Mouse (Mus musculus): ENCODE measurements around the gene Dot1l. TPM values are rescaled to one million over a fixed set of nuclear protein-coding genes. Genes with fewer than 3 reads are reported as not detected.

Gene Dot1l
- polyA plus RNA-seq (2014; fragmentation: Nextera tagmentation; extraction: Ambion mirVana) = 34.5 and 34.9 TPM in 2 replicates

GRCm38 (mm10) chr10:80754594-80755290 lies at the start of gene Dot1l:
Gene Dot1l, plus strand, starts transcription at chr10:80755206.
- H3K4me3 ChIP-seq (ENCODE audit: low read depth, low read length) = peak within 1 kb of the TSS; percentile 98
- H3K4me1 ChIP-seq (replicated peaks; ENCODE audit: control insufficient read depth, insufficient read depth, low read length) = peaks cover 17% of the 10 kb centered on the region
- ATAC-seq (replicated peaks; ENCODE audit: low FRiP score) (peak; percentile 88), DNase-seq (ENCODE audit: low spot score) (peak; percentile 100)
- H3K9me3 ChIP-seq (ENCODE audit: control insufficient read depth, low read length) = no peaks in the 10 kb centered on the region
- no peaks in the 10 kb centered on the region for H3K27me3 ChIP-seq (ENCODE audit: control insufficient read depth, insufficient read depth, low read length)
- 2% methylated on average over 27 of the region's 57 CpGs for WGBS
- H3K36me3 ChIP-seq (ENCODE audit: control insufficient read depth, insufficient read depth, low read length) = no peaks in the 10 kb centered on the region
- peak within 1 kb of the TSS; percentile 83 for H3K4me2 ChIP-seq (ENCODE audit: low read depth, low read length, severe bottlenecking)
- H3K9ac ChIP-seq (ENCODE audit: low read length) = peak within 1 kb of the TSS; percentile 99
- peak within 1 kb of the TSS; percentile 66 for H3K27ac ChIP-seq (ENCODE audit: low read depth, low read length)

- no peak for DNase-seq (ENCODE audit: low spot score)
- no peak overlapping the region for H3K4me2 ChIP-seq (ENCODE audit: low read depth, low read length, severe bottlenecking)
Observed at GRCm38 (mm10) chr10:80705479-80705878, 49.5 kb upstream of the Dot1l start.

GRCm38 (mm10) chr10:80710834-80711233 lies 44.2 kb upstream of the Dot1l start:
- Histone ChIP-seq H3K27me3 (ENCODE audit: control insufficient read depth, insufficient read depth, low read length) (no peaks in the 10 kb centered on the region), H3K4me2 (ENCODE audit: low read depth, low read length, severe bottlenecking) (no peak overlapping the region), H3K36me3 (ENCODE audit: control insufficient read depth, insufficient read depth, low read length) (peaks cover 38% of the 10 kb centered on the region), H3K27ac (ENCODE audit: low read depth, low read length) (no peak overlapping the region), H3K4me1 (replicated peaks; ENCODE audit: control insufficient read depth, insufficient read depth, low read length) (no peaks in the 10 kb centered on the region), H3K4me3 (ENCODE audit: low read depth, low read length) (no peak overlapping the region), H3K9ac (ENCODE audit: low read length) (no peak overlapping the region), H3K9me3 (ENCODE audit: control insufficient read depth, low read length) (no peaks in the 10 kb centered on the region)
- ATAC-seq (replicated peaks; ENCODE audit: low FRiP score) = no peak
- DNase-seq (ENCODE audit: low spot score) = no peak
- 95% methylated on average over 3 of the region's 3 CpGs for WGBS

More at GRCm38 (mm10) chr10:80705479-80705878, 49.5 kb upstream of the Dot1l start:
- peaks cover 13% of the 10 kb centered on the region for H3K36me3 ChIP-seq (ENCODE audit: control insufficient read depth, insufficient read depth, low read length)
- ATAC-seq (replicated peaks; ENCODE audit: low FRiP score) = no peak
- no peak overlapping the region for H3K4me3 ChIP-seq (ENCODE audit: low read depth, low read length)
- peaks cover 8% of the 10 kb centered on the region for H3K4me1 ChIP-seq (replicated peaks; ENCODE audit: control insufficient read depth, insufficient read depth, low read length)
- H3K9me3 ChIP-seq (ENCODE audit: control insufficient read depth, low read length) = no peaks in the 10 kb centered on the region
- WGBS = 78% methylated on average over 3 of the region's 3 CpGs
- H3K9ac ChIP-seq (ENCODE audit: low read length) = no peak overlapping the region
- H3K27me3 ChIP-seq (ENCODE audit: control insufficient read depth, insufficient read depth, low read length) = no peaks in the 10 kb centered on the region
- no peak overlapping the region for H3K27ac ChIP-seq (ENCODE audit: low read depth, low read length)

- H3K36me3 ChIP-seq (ENCODE audit: control insufficient read depth, insufficient read depth, low read length) = peaks cover 51% of the 10 kb centered on the region
- no peaks in the 10 kb centered on the region for H3K9me3 ChIP-seq (ENCODE audit: control insufficient read depth, low read length)
- no peak overlapping the region for H3K4me3 ChIP-seq (ENCODE audit: low read depth, low read length)
- H3K27ac ChIP-seq (ENCODE audit: low read depth, low read length) = no peak overlapping the region
- 86% methylated on average over 1 of the region's 1 CpGs for WGBS
- H3K4me2 ChIP-seq (ENCODE audit: low read depth, low read length, severe bottlenecking) = no peak overlapping the region
- H3K27me3 ChIP-seq (ENCODE audit: control insufficient read depth, insufficient read depth, low read length) = no peaks in the 10 kb centered on the region
- no peak for DNase-seq (ENCODE audit: low spot score)
- no peak overlapping the region for H3K9ac ChIP-seq (ENCODE audit: low read length)
- no peak for ATAC-seq (replicated peaks; ENCODE audit: low FRiP score)
- no peaks in the 10 kb centered on the region for H3K4me1 ChIP-seq (replicated peaks; ENCODE audit: control insufficient read depth, insufficient read depth, low read length)
Observed at GRCm38 (mm10) chr10:80717281-80717680, 37.7 kb upstream of the Dot1l start.

GRCm38 (mm10) chr10:80727369-80728127 lies 27.5 kb upstream of the Dot1l start:
- DNase-seq (ENCODE audit: low spot score) = no peak
- H3K4me3 ChIP-seq (ENCODE audit: low read depth, low read length) = no peak overlapping the region
- no peak overlapping the region for H3K4me2 ChIP-seq (ENCODE audit: low read depth, low read length, severe bottlenecking)
- 87% methylated on average over 5 of the region's 5 CpGs for WGBS
- H3K9me3 ChIP-seq (ENCODE audit: control insufficient read depth, low read length) = no peaks in the 10 kb centered on the region
- no peak overlapping the region for H3K9ac ChIP-seq (ENCODE audit: low read length)
- no peaks in the 10 kb centered on the region for H3K4me1 ChIP-seq (replicated peaks; ENCODE audit: control insufficient read depth, insufficient read depth, low read length)
- H3K36me3 ChIP-seq (ENCODE audit: control insufficient read depth, insufficient read depth, low read length) = peaks cover 38% of the 10 kb centered on the region
- H3K27me3 ChIP-seq (ENCODE audit: control insufficient read depth, insufficient read depth, low read length) = no peaks in the 10 kb centered on the region
- no peak for ATAC-seq (replicated peaks; ENCODE audit: low FRiP score)
- H3K27ac ChIP-seq (ENCODE audit: low read depth, low read length) = no peak overlapping the region

GRCm38 (mm10) chr10:80732611-80733101 lies 22.4 kb upstream of the Dot1l start:
- Histone ChIP-seq H3K4me1 (replicated peaks; ENCODE audit: control insufficient read depth, insufficient read depth, low read length) (no peaks in the 10 kb centered on the region), H3K27ac (ENCODE audit: low read depth, low read length) (no peak overlapping the region), H3K27me3 (ENCODE audit: control insufficient read depth, insufficient read depth, low read length) (no peaks in the 10 kb centered on the region), H3K4me3 (ENCODE audit: low read depth, low read length) (no peak overlapping the region), H3K9ac (ENCODE audit: low read length) (no peak overlapping the region), H3K9me3 (ENCODE audit: control insufficient read depth, low read length) (no peaks in the 10 kb centered on the region), H3K36me3 (ENCODE audit: control insufficient read depth, insufficient read depth, low read length) (peaks cover 19% of the 10 kb centered on the region), H3K4me2 (ENCODE audit: low read depth, low read length, severe bottlenecking) (no peak overlapping the region)
- ATAC-seq (replicated peaks; ENCODE audit: low FRiP score) (no peak), DNase-seq (ENCODE audit: low spot score) (no peak)
- WGBS = 95% methylated on average over 6 of the region's 6 CpGs

GRCm38 (mm10) chr10:80736731-80737130 lies 18.3 kb upstream of the Dot1l start:
- Histone ChIP-seq H3K4me1 (replicated peaks; ENCODE audit: control insufficient read depth, insufficient read depth, low read length) (peaks cover 10% of the 10 kb centered on the region), H3K9me3 (ENCODE audit: control insufficient read depth, low read length) (no peaks in the 10 kb centered on the region), H3K36me3 (ENCODE audit: control insufficient read depth, insufficient read depth, low read length) (no peaks in the 10 kb centered on the region; the same call in 1 of the 2 replicates), H3K9ac (ENCODE audit: low read length) (no peak overlapping the region), H3K4me3 (ENCODE audit: low read depth, low read length) (no peak overlapping the region), H3K27ac (ENCODE audit: low read depth, low read length) (no peak overlapping the region), H3K27me3 (ENCODE audit: control insufficient read depth, insufficient read depth, low read length) (no peaks in the 10 kb centered on the region), H3K4me2 (ENCODE audit: low read depth, low read length, severe bottlenecking) (no peak overlapping the region)
- DNase-seq (ENCODE audit: low spot score) = no peak
- ATAC-seq (replicated peaks; ENCODE audit: low FRiP score) = no peak
- WGBS = 87% methylated on average over 5 of the region's 5 CpGs

- Histone ChIP-seq H3K36me3 (ENCODE audit: control insufficient read depth, insufficient read depth, low read length) (no peaks in the 10 kb centered on the region; the same call in 1 of the 2 replicates), H3K4me1 (replicated peaks; ENCODE audit: control insufficient read depth, insufficient read depth, low read length) (peaks cover 14% of the 10 kb centered on the region), H3K4me3 (ENCODE audit: low read depth, low read length) (no peak overlapping the region), H3K9me3 (ENCODE audit: control insufficient read depth, low read length) (no peaks in the 10 kb centered on the region), H3K27ac (ENCODE audit: low read depth, low read length) (no peak overlapping the region), H3K9ac (ENCODE audit: low read length) (no peak overlapping the region), H3K27me3 (ENCODE audit: control insufficient read depth, insufficient read depth, low read length) (no peaks in the 10 kb centered on the region), H3K4me2 (ENCODE audit: low read depth, low read length, severe bottlenecking) (no peak overlapping the region)
- ATAC-seq (replicated peaks; ENCODE audit: low FRiP score) (no peak), DNase-seq (ENCODE audit: low spot score) (no peak)
- WGBS = 90% methylated on average over 1 of the region's 1 CpGs
Observed at GRCm38 (mm10) chr10:80738657-80739056, 16.3 kb upstream of the Dot1l start.
